Mouse (Mus musculus) kidney, embryonic 16.5 days (tissue): ENCODE results near the gene Prc1. TPM values are rescaled to one million over a fixed set of nuclear protein-coding genes. Genes with fewer than 3 reads are reported as not detected.

ENCODE experiments used
- ATAC-seq: fragments of 200-750 bp; cut with Nextera tagmentation; 2 replicates; pipeline ENCODE4 v1.8.0; 2017; ENCODE audit warnings: moderate TSS enrichment; ENCODE audit not compliant: low FRiP score, low TSS enrichment
- H3K27ac ChIP-seq: fragments of 300-500 bp; sonication (generic); 2 replicates; pipeline ENCODE4 v1.5.1; 2014; ENCODE audit warnings: low read length
- H3K27me3 ChIP-seq: fragments of 300-500 bp; sonication (generic); 2 replicates; pipeline ENCODE4 v1.6.1; 2014; ENCODE audit warnings: low read length, control low read depth, mixed read lengths; ENCODE audit not compliant: insufficient read depth
- H3K36me3 ChIP-seq: fragments of 300-500 bp; sonication (generic); 2 replicates; pipeline ENCODE4 v1.6.1; 2014; ENCODE audit warnings: low read length, control low read depth, mixed read lengths; ENCODE audit not compliant: insufficient read depth
- H3K4me1 ChIP-seq: fragments of 300-500 bp; sonication (generic); 2 replicates; pipeline ENCODE4 v1.6.1; 2014; ENCODE audit warnings: low read length, control low read depth, mixed read lengths; ENCODE audit not compliant: insufficient read depth
- H3K4me2 ChIP-seq: fragments of 300-500 bp; sonication (generic); replicated peaks from 2 replicates; pipeline ENCODE4 v1.6.1; 2014; ENCODE audit warnings: low read depth, low read length
- H3K4me3 ChIP-seq: fragments of 300-500 bp; sonication (generic); 2 replicates; pipeline ENCODE4 v1.5.1; 2014; ENCODE audit warnings: mild to moderate bottlenecking, low read length
- H3K9ac ChIP-seq: fragments of 300-500 bp; sonication (generic); replicated peaks from 2 replicates; pipeline ENCODE4 v1.6.1; 2014; ENCODE audit warnings: low read length
- H3K9me3 ChIP-seq: fragments of 300-500 bp; sonication (generic); 2 replicates; pipeline ENCODE4 v1.6.1; 2016; ENCODE audit warnings: low read length, control low read depth
- WGBS: fragments of 180-500 bp; shearing (Covaris S2); extraction: QIAGEN DNeasy Blood & Tissue Kit; methylation state at CpG from one replicate; pipeline ENCODE4 v1.1.7; 2014; 5-methylcytosine and 5-hydroxymethylcytosine counted together
- polyA plus RNA-seq: library from polyadenylated mRNA; unstranded; fragments of >200 nt; fragmentation: Nextera tagmentation; extraction: Ambion mirVana; gene quantifications from 2 replicates; pipeline ENCODE4 v1.2.1, GENCODE M21; 2015

Gene Prc1
- 146 and 151 TPM in 2 replicates for polyA plus RNA-seq

- Histone ChIP-seq H3K27me3 (no peaks in the 10 kb centered on the region), H3K4me3 (peak within 1 kb of the TSS; percentile 79), H3K4me1 (peaks cover 28% of the 10 kb centered on the region), H3K9me3 (no peaks in the 10 kb centered on the region), H3K9ac (peak within 1 kb of the TSS; percentile 84), H3K4me2 (peak within 1 kb of the TSS; percentile 71), H3K27ac (peak within 1 kb of the TSS; percentile 88), H3K36me3 (peaks cover 14% of the 10 kb centered on the region; the same call in 1 of the 2 replicates)
- ATAC-seq = peak; percentile 100
- under 1% methylated on average over 52 of the region's 52 CpGs for WGBS
These were observed at the start of gene Prc1 for GRCm38 (mm10) chr7:80294062-80294763. Gene Prc1 (plus strand): TSS chr7:80294450.

GRCm38 (mm10) chr7:80244851-80245250 is 49.4 kb upstream of the Prc1 start:
- H3K4me3 ChIP-seq = no peak overlapping the region
- H3K27me3 ChIP-seq = no peaks in the 10 kb centered on the region
- no peaks in the 10 kb centered on the region; the same call in 1 of the 2 replicates for H3K9me3 ChIP-seq
- no peak overlapping the region for H3K4me2 ChIP-seq
- no peak overlapping the region for H3K9ac ChIP-seq
- 0 out of 2 replicates have a peak, but pooled peaks cover 2% of the 10 kb centered on the region for H3K4me1 ChIP-seq
- H3K27ac ChIP-seq = no peak overlapping the region
- WGBS = 92% methylated on average over 4 of the region's 4 CpGs
- peaks cover 3% of the 10 kb centered on the region; the same call in 1 of the 2 replicates for H3K36me3 ChIP-seq
- ATAC-seq = no peak

- peak within 1 kb of the TSS; percentile 69 for H3K4me2 ChIP-seq
- H3K9ac ChIP-seq = peak within 1 kb of the TSS; percentile 87
- H3K27ac ChIP-seq = peak within 1 kb of the TSS; percentile 79
- H3K9me3 ChIP-seq = no peaks in the 10 kb centered on the region; the same call in 1 of the 2 replicates
- ATAC-seq = peak; percentile 98
- peak within 1 kb of the TSS; percentile 69 for H3K4me3 ChIP-seq
- H3K4me1 ChIP-seq = 0 out of 2 replicates have a peak, but pooled peaks cover 2% of the 10 kb centered on the region
- WGBS = under 1% methylated on average over 48 of the region's 48 CpGs
- no peaks in the 10 kb centered on the region for H3K27me3 ChIP-seq
- H3K36me3 ChIP-seq = peaks cover 1% of the 10 kb centered on the region; the same call in 1 of the 2 replicates
These were observed 48.0 kb upstream of the Prc1 start, which contains the start of gene Ttll13 for GRCm38 (mm10) chr7:80246148-80246721. Gene Ttll13 (plus strand): TSS chr7:80246376.

GRCm38 (mm10) chr7:80246859-80247258 is 47.4 kb upstream of the Prc1 start:
- Histone ChIP-seq H3K36me3 (no peaks in the 10 kb centered on the region), H3K27me3 (no peaks in the 10 kb centered on the region), H3K4me1 (0 out of 2 replicates have a peak, but pooled peaks cover 2% of the 10 kb centered on the region), H3K9me3 (no peaks in the 10 kb centered on the region; the same call in 1 of the 2 replicates), H3K4me2 (peak overlapping the region; percentile 69), H3K27ac (no peak overlapping the region), H3K9ac (peak overlapping the region; percentile 87), H3K4me3 (peak overlapping the region; percentile 69)
- ATAC-seq = no peak
- 60% methylated on average over 7 of the region's 7 CpGs for WGBS

- ATAC-seq = no peak
- WGBS = 83% methylated on average over 7 of the region's 7 CpGs
- Histone ChIP-seq H3K4me1 (no peaks in the 10 kb centered on the region), H3K4me3 (no peak overlapping the region), H3K36me3 (no peaks in the 10 kb centered on the region), H3K9me3 (no peaks in the 10 kb centered on the region), H3K27me3 (no peaks in the 10 kb centered on the region), H3K27ac (no peak overlapping the region), H3K4me2 (no peak overlapping the region), H3K9ac (no peak overlapping the region)
These were observed 41.8 kb upstream of the Prc1 start for GRCm38 (mm10) chr7:80252437-80252836.

- no peak overlapping the region for H3K27ac ChIP-seq
- WGBS = 84% methylated on average over 11 of the region's 11 CpGs
These were observed 41.4 kb upstream of the Prc1 start for GRCm38 (mm10) chr7:80252886-80253285.

GRCm38 (mm10) chr7:80255981-80256380 is 38.3 kb upstream of the Prc1 start:
- Histone ChIP-seq H3K36me3 (no peaks in the 10 kb centered on the region), H3K9me3 (no peaks in the 10 kb centered on the region), H3K9ac (no peak overlapping the region), H3K4me2 (no peak overlapping the region), H3K4me1 (peaks cover 7% of the 10 kb centered on the region; the same call in 1 of the 2 replicates), H3K27ac (no peak overlapping the region), H3K4me3 (no peak overlapping the region), H3K27me3 (no peaks in the 10 kb centered on the region)
- ATAC-seq = no peak
- WGBS = 73% methylated on average over 2 of the region's 2 CpGs

More at GRCm38 (mm10) chr7:80252886-80253285, 41.4 kb upstream of the Prc1 start:
- no peak overlapping the region for H3K4me2 ChIP-seq
- H3K36me3 ChIP-seq = no peaks in the 10 kb centered on the region
- H3K9ac ChIP-seq = no peak overlapping the region
- ATAC-seq = no peak
- H3K4me1 ChIP-seq = no peaks in the 10 kb centered on the region
- H3K9me3 ChIP-seq = no peaks in the 10 kb centered on the region
- H3K27me3 ChIP-seq = no peaks in the 10 kb centered on the region
- no peak overlapping the region for H3K4me3 ChIP-seq

DNA sequence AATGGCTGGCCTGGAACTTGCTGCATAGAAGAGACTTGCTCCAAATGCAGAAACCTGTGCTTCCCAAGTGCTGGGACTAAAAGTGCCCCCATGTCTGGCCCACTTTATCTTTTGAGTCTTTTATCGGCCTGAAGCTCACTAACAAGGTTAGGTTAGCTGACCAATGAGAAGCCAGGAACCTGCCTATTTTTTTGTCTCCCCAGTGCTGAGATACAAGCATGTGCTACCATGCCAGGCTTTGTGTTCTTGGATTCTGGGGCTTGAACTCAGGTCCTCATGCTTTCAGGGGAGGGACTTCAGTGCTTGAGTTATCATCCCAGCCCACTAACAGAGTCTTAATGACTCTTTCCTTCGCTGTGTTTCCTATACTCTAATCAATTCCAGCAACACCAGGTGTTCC is 36.5 kb upstream of the Prc1 start:
- WGBS = 62% methylated on average over 2 of the region's 2 CpGs
- H3K36me3 ChIP-seq = no peaks in the 10 kb centered on the region
- no peak for ATAC-seq

DNA sequence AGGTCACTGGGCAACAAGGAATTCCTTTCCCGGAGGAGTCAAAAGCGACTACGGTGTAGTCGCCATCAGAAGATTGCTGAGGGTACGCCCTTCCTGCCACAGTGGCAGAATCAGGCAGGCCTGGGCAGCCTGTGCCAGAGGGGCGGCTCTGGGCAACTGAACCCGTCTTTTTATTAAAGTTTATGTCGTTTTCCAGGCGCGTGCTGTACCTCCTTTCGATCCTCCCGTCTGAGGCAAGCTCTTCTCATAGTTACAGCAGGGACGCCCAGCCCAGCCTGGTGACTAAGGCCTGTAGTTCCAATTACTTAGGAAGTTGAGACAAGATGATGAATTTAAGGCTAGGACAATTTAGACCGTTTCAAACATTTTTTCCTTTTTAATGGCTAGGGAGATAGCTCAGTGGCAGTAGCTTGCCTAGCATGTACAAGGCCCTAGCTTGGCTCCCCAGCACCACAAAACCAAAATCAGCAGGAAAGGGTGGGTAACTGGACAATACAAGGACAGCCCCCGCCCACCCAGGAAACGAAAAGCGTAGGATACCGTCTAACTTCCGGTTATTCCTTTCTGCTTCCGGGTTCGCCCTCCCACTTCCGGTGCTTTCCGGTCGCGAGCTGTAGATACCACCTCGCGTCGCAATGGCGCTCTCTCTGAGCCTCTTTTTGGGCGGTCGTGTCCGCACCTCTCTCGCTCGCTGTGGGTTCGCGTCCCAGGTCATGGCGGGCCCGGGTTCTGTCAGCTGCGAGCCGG is 33.5 kb upstream of the Prc1 start, which contains the start of gene Ngrn:
Gene Ngrn, plus strand, starts transcription at position 591 of the 747 bp plus-strand sequence.
- Histone ChIP-seq H3K36me3 (peaks cover 16% of the 10 kb centered on the region), H3K4me3 (peak within 1 kb of the TSS; percentile 86), H3K9me3 (no peaks in the 10 kb centered on the region), H3K4me1 (peaks cover 15% of the 10 kb centered on the region; the same call in 1 of the 2 replicates), H3K4me2 (peak within 1 kb of the TSS; percentile 88), H3K9ac (peak within 1 kb of the TSS; percentile 75), H3K27ac (peak within 1 kb of the TSS; percentile 61), H3K27me3 (no peaks in the 10 kb centered on the region)
- ATAC-seq = peak; percentile 87
- 27% methylated on average over 40 of the region's 40 CpGs for WGBS

More for the DNA sequence above, 36.5 kb upstream of the Prc1 start:
- Histone ChIP-seq H3K27me3 (no peaks in the 10 kb centered on the region), H3K4me1 (peaks cover 15% of the 10 kb centered on the region; the same call in 1 of the 2 replicates), H3K4me2 (no peak overlapping the region), H3K9me3 (no peaks in the 10 kb centered on the region), H3K9ac (no peak overlapping the region), H3K27ac (no peak overlapping the region), H3K4me3 (no peak overlapping the region)
